Comparison of ENCODE assay signal across 8 mouse cellular contexts in genomic region chr19:10101341-10102053, GRCm38 (mm10). TPM values are rescaled to one million over a fixed set of nuclear protein-coding genes. Genes with fewer than 3 reads are reported as not detected.
DNase-seq lines count a peak whose midpoint lies in the region; ATAC-seq lines count a peak whose summit lies in the region.

Fads2 (minus strand) TSS chr19:10101746.

- peak within 1 kb of the TSS; percentile 79 for H3K9ac ChIP-seq in intestine, embryonic 15.5 days

- intact Hi-C loops in left cerebral cortex, postnatal 14 days (cut with DNase I): loop anchor here (1.0 kb wide), 1 partner anchor 81 kb away; the partner anchor contains the start of gene Fads1

- 0% methylated on average over 52 of the region's 57 CpGs for WGBS in intestine, embryonic 15.5 days

- no peaks in the 10 kb centered on the region for H3K36me3 ChIP-seq in intestine, embryonic 15.5 days

- H3K4me3 ChIP-seq in intestine, embryonic 15.5 days (replicated peaks): peak within 1 kb of the TSS; percentile 71

- no peaks in the 10 kb centered on the region for H3K27me3 ChIP-seq in intestine, embryonic 15.5 days (replicated peaks)

- ATAC-seq in intestine, embryonic 15.5 days: peak; percentile 95
- peak; percentile 56 for ATAC-seq in megakaryocyte-erythroid progenitor cell, adult 5-6 weeks (replicated peaks; ENCODE audit: low FRiP score, low TSS enrichment, poor library complexity, severe bottlenecking)

- H3K4me2 ChIP-seq in intestine, embryonic 15.5 days (replicated peaks): peak within 1 kb of the TSS; percentile 69

- H3K4me1 ChIP-seq in intestine, embryonic 15.5 days (replicated peaks): peaks cover 38% of the 10 kb centered on the region

- peak; percentile 81 to 89 for DNase-seq in adrenal gland, adult 18-20 months (ENCODE audit: low spot score in 2 of 2)
- DNase-seq in embryo, embryonic 10.5 days (ENCODE audit: low spot score): peak; percentile 97
- peak; percentile 89 for DNase-seq in gastrocnemius, postnatal 25 days
- DNase-seq in left cerebral cortex, postnatal 14 days (ENCODE audit: low spot score in 2 of 2): peak; percentile 93 to 96
- peak; percentile 67 for DNase-seq in skeletal muscle tissue, adult 2 months (ENCODE audit: low read depth, low spot score)
- no peak for DNase-seq in T-cell, adult 2 months (ENCODE audit: low spot score)

- no peaks in the 10 kb centered on the region for H3K9me3 ChIP-seq in intestine, embryonic 15.5 days

- H3K27ac ChIP-seq in intestine, embryonic 15.5 days: peak within 1 kb of the TSS; percentile 93

RNA-seq across cellular contexts. Expression of gene Fads2, which starts in this region (rescaled TPM):
- 1,000 to 10,000 TPM; 1,303 to 1,859 TPM for total RNA-seq in adrenal gland, adult 18-20 months (2021)
- total RNA-seq in gastrocnemius, postnatal 25 days (2021): 1 to 10 TPM; 2.8 to 3.4 TPM
- 194 and 205 TPM in 2 replicates for polyA plus RNA-seq in intestine, embryonic 15.5 days (2015; fragmentation: Nextera tagmentation; extraction: Ambion mirVana)
- 100 to 1,000 TPM; 175 to 191 TPM for total RNA-seq in left cerebral cortex, postnatal 14 days (2021)
- total RNA-seq in megakaryocyte-erythroid progenitor cell, adult 5-6 weeks (2014; fragmentation: Nextera tagmentation): 67.8 and 78.3 TPM in 2 replicates
- 47.2 and 69.6 TPM in 2 replicates for total RNA-seq in megakaryocyte-erythroid progenitor cell, adult 5-6 weeks (2017)

Comparison
In these comparisons a context has a peak if more than half of its experiments do, and no peak if none do; other contexts are left out.
1. RNA of gene Fads2 (total RNA-seq): 1,303 to 1,859 TPM in adrenal gland, adult 18-20 months, 175 to 191 TPM in left cerebral cortex, postnatal 14 days and 47.2 to 78.3 TPM in megakaryocyte-erythroid progenitor cell, adult 5-6 weeks; 2.8 to 3.4 TPM in gastrocnemius, postnatal 25 days; every median in the first group is over 10 times any median in the second.
2. RNA of gene Fads2 (total RNA-seq): 1,303 to 1,859 TPM in adrenal gland, adult 18-20 months; 175 to 191 TPM in left cerebral cortex, postnatal 14 days and 47.2 to 78.3 TPM in megakaryocyte-erythroid progenitor cell, adult 5-6 weeks; every median in the first group is over 4 times any median in the second.